Mouse (Mus musculus) yolk sac, embryonic 10.5 days (tissue): ENCODE results near the gene Gstp2.
A peak's percentile ranks its signal among the peaks of the same experiment; 100 is the strongest.
"Not testable (repeated sequence)": the region's sequence is repeated elsewhere in the genome, so short reads cannot be mapped to it uniquely, and the experiment has no call there.

ENCODE experiments used
- DNase-seq: peaks from one replicate; pipeline ENCODE4 v3.0.0-alpha.2; 2017; ENCODE audit warnings: low spot score

The Gstp2 gene

DNA sequence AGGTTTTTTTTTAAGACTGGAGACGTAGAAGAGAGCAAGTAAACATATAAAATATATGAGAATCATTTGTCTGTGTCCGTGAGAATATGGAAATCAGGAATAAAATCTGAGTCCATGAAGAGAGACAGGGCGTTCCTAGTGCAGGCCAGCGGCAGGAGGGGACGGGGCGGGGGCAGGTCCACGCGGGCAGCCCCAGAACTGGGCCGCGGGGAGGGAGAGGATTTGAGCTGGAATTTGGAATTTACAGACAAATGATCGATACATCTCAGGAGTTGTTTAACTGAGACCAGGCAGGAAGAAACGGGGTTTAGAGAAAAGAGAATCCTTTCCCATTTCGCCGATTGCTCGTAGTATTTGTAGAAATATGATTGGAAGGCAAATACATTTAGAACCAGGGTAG lies 24.5 kb upstream of the Gstp2 start:
- no peak for DNase-seq

DNA sequence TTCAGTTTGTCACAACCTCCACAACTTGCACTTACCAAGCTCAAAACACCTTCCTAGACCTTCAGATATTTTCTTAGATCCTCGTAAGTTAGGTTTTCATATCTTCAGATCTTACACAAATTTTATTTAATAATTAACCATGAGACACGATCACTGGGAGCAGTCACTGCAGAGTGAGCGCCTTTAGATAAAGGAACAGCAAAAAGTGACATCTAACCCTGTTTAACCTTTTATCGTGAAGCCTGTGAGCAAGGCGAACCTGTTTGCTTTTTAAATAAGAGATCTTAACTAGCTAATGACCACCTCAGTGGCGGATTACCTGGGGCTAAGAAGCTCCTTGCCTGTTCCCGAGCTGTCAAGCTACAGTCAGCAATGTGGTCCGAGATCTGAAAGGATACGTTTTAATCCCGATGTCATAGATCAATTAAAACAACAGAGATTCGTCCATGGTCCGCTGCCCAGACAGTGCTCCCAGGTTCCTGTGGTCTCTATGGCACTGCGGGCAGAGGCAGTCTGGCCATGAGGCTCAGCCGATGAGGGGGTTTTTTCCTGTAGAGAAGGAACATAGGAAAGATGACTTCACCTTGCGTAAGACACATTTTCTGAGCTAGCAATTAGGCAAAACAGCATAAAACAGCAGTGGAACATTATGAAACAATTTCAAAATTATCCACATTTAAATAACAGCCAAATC lies 23.0 kb upstream of the Gstp2 start:
- DNase-seq: peak; percentile 42

GRCm38 (mm10) chr19:4068242-4068641 lies 22.4 kb upstream of the Gstp2 start:
- not testable (repeated sequence) for DNase-seq

DNA sequence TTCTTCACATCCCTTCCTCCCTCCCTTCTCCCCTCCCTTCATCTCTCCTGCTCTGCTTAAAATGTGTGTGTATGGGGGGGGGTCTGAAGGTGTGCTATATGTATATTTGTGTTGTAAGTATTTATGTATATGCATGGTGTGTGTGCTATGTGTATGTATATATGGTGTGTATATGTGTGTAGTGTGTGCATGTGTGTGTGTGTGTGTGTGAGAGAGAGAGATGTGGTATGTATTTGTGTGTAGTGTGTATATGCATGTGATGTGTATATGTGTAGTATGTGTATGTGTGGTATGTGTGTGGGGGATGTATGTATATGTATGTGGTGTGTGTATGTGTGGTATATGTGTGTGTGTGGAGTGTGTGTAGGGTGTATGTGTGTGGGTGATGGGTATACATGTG lies 21.1 kb upstream of the Gstp2 start:
- DNase-seq: no peak

DNA sequence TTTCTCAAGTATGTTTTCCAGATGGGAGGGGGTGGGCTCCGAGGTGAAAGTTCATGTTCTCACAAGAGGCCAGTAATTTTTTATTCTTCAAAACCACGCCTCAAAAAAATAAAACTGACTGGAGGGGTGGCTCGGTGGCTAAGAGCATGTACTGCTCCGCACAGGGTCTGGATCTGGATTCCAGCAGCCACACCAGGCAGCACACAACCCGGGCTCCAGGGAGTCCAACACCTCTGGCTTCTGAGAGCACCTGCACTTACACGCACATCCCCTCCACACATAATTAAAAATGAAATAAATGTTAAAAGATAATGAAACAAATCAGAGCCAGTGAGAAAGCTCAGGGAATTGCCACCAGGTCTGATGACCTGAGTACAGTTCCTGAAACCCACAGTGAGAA lies 20.5 kb upstream of the Gstp2 start:
- DNase-seq: no peak

- not testable (repeated sequence) for DNase-seq
Observed at GRCm38 (mm10) chr19:4064501-4064900, 18.7 kb upstream of the Gstp2 start.

GRCm38 (mm10) chr19:4063357-4063756 lies 17.5 kb upstream of the Gstp2 start:
- DNase-seq: not testable (repeated sequence)

DNA sequence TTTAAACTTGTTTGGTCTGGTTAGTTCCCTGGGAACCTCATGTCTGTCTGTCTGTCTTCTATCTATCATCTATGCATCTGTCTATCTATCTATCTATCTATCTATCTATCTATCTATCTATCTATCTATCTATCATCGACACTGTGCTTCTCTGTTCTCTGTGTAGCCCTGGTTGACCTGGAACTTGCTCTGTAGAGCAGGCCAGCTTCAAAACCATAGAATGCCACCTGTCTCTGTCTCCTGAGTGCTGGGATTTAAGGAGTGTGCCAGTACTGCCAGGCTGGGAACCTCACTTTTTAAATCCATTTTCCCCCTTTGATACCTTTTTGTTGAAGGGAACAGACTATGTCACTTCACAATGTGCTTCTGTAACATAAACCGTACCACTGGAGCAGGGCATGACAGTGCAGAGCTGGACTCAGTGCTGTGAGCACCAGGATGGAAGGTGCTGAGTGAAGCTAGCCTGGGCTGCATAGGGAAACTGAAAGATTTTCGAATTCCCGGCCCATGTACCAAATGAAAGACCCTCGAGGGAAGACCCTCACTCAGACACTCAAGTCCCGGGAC lies 15.2 kb upstream of the Gstp2 start:
- DNase-seq: no peak

- DNase-seq: not testable (repeated sequence)
Observed at GRCm38 (mm10) chr19:4060044-4060898, 14.4 kb upstream of the Gstp2 start.

GRCm38 (mm10) chr19:4059069-4059740 lies 13.4 kb upstream of the Gstp2 start, which contains the start of gene Gstp3:
Gstp3 (minus strand) TSS chr19:4059569.
- DNase-seq: peak; percentile 55

GRCm38 (mm10) chr19:4058581-4058980 lies 12.8 kb upstream of the Gstp2 start:
- no peak for DNase-seq

DNA sequence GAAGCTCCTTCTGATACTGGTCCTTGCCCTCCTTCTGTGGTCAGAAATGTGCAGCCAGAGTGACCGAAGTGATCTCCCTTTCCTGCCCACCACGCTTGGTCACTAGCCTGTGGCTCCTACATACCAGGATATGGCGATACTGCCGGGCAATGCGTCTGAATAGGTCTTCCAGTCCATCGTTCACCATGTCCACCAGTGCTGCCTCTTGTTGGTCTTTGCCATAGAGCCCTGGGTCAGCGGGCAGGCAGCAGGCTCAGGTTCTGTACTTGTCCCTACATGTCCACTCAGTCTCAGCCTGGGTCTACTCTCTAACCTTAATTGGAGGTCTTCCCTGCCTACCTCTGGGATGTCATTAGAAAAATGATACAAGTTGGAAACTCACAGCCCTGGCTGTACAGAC lies 12.1 kb upstream of the Gstp2 start:
- no peak for DNase-seq

- no peak for DNase-seq
Observed at GRCm38 (mm10) chr19:4057389-4057788, 11.6 kb upstream of the Gstp2 start.

DNA sequence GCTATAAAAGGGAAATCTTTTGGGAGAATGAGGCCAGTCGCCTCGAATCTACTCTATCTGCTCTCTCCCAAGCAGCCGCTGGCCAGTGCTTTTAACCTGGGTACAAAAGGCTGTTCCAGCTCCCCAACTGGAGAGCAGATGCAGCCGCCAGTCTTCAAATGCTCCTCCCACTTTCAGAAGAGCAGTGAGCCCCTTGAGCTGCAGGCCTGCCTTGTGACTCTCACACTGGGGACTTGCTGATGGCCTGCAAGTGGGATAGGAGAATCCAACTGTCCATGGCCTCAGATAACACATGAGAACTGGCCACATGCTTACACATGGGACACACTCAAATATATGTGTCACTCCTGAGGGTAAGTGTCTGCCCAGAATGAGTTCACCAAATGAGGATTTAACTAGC lies 10.9 kb upstream of the Gstp2 start:
- DNase-seq: no peak

- DNase-seq: peak; percentile 69
Observed at GRCm38 (mm10) chr19:4055947-4056693, 10.3 kb upstream of the Gstp2 start.

GRCm38 (mm10) chr19:4055216-4055946 lies 9.6 kb upstream of the Gstp2 start:
- DNase-seq: no peak

- DNase-seq: no peak
Observed at GRCm38 (mm10) chr19:4054613-4055012, 8.8 kb upstream of the Gstp2 start.

GRCm38 (mm10) chr19:4052516-4053030 lies 6.8 kb upstream of the Gstp2 start:
- no peak for DNase-seq

DNA sequence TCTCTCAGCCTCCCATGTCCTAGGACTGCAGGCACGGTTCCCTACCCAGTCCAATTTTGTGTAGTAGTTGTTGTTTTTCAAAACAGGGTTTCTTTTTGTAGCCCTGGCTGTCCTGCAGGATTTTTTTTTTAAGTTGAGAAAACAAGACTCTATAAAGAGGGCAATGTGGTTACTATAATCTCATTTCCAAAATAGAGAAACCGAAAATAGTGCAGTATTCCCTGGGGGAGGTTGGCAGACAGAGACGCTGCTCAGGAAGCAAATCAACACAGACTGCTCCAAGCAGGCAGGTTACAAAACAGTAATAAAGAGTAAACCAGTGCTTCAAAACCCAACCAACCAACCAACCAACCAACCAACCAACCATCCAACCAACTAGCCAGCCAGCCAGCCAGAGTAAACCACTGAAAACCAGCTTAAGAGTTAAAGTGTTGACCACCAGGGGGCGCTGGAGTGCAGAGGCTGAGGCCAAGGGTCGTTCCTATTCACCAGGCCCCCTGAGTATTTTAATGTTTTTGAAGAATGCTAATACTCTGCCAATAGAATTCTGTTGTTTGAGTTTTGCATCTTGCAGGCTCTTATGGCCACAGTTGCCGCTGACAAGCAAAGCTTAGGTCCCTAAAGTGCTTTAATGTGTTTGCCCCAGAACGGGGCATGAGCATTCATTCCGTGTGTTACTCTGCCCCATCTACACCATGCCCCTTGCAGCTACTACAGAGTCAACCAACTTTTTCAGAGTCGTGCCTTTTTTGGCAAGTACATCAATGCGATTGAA lies 6.1 kb upstream of the Gstp2 start:
- DNase-seq: no peak

DNA sequence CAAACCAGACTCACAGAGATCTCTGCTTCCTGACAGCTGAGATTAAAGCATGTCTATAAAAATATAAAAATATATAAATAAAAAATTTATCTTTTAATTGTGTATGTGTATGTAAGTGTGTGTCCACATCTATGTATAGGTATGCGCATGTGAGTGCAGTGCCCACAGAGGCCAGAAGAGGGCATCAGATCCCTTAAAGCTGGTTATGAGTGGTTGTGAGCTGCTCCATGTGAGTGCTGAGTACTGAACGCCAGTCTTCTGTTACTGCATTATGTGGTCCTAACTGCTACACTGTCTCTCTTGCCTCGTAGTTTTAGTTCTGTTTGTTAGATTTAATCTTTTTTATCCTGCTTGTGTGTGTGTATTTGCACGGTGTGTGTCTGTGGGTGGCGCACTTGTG lies 5.2 kb upstream of the Gstp2 start:
- no peak for DNase-seq
